Mouse (Mus musculus) brain, embryonic 14.5 days (tissue): ENCODE results near the gene Clcn5.

Experiments used
- CTCF ChIP-seq: fragments of 200-500 bp; IDR thresholded peaks from 2 replicates; pipeline ENCODE4 v1.5.1; 2012; ENCODE audit warnings: inconsistent platforms, mild to moderate bottlenecking, moderate library complexity, borderline replicate concordance; ENCODE audit not compliant: insufficient read depth, insufficient read length; ENCODE audit errors: extremely low read depth
- POLR2A ChIP-seq: fragments of 200-500 bp; IDR thresholded peaks from 2 replicates; pipeline ENCODE4 v1.6.1; 2012; ENCODE audit warnings: mild to moderate bottlenecking, inconsistent platforms, borderline replicate concordance; ENCODE audit not compliant: poor library complexity, insufficient read depth, insufficient read length, severe bottlenecking; ENCODE audit errors: extremely low read depth

DNA sequence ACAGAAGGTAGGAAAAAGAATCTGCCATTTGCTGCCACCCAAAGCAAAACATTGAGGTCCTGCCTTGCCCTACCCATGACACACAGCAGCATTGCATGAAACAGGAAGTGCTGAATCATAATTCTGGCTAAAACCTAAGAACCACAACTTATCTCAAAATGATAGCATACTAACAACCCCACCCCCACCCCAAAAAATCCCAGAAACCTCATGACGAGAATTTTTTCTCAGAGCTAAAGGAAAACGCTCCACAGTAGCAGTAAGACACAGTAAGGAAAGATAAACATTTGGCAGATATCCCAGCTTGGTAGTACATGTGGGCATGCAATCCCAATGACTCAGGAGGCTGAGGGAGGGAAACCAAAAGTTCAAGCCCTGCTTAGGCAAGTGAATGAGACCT lies 10.9 kb downstream of the Clcn5 start:
- TF ChIP-seq POLR2A (no peak), CTCF (no peak)
